Mouse (Mus musculus) liver, adult 2 months (tissue): Measurements from ENCODE around the gene Bbs10. TPM values are rescaled to one million over a fixed set of nuclear protein-coding genes. Genes with fewer than 3 reads are reported as not detected.

ENCODE experiments used
- DNase-seq: peaks from one replicate; pipeline ENCODE4 v3.0.0-alpha.2; 2011; ENCODE audit warnings: low read depth, low spot score; ENCODE audit errors: extremely low read depth
- H3K27ac ChIP-seq: fragments of 200-500 bp; replicated peaks from 2 replicates; pipeline ENCODE4 v1.5.1; 2012; ENCODE audit warnings: low read depth, mild to moderate bottlenecking, control low read depth, inconsistent platforms, low read length; ENCODE audit not compliant: insufficient read depth
- H3K27me3 ChIP-seq: fragments of 200-500 bp; 2 replicates; pipeline ENCODE4 v1.6.1; 2012; ENCODE audit warnings: mild to moderate bottlenecking, moderate library complexity, low read length, inconsistent platforms; ENCODE audit not compliant: control insufficient read depth, insufficient read depth
- H3K36me3 ChIP-seq: fragments of 200-500 bp; 2 replicates; pipeline ENCODE4 v1.6.1; 2012; ENCODE audit warnings: low read length, inconsistent platforms; ENCODE audit not compliant: control insufficient read depth, insufficient read depth
- H3K4me1 ChIP-seq: fragments of 200-500 bp; 2 replicates; pipeline ENCODE4 v1.6.1; 2011; ENCODE audit warnings: low read length; ENCODE audit not compliant: control insufficient read depth, insufficient read depth
- H3K4me3 ChIP-seq: fragments of 200-500 bp; 2 replicates; pipeline ENCODE4 v1.5.1; 2011; ENCODE audit warnings: low read depth, mild to moderate bottlenecking, control low read depth, low read length, moderate library complexity; ENCODE audit not compliant: insufficient read depth
- H3K79me2 ChIP-seq: fragments of 200-500 bp; 2 replicates; pipeline ENCODE4 v1.6.1; 2012; ENCODE audit warnings: inconsistent platforms, mild to moderate bottlenecking, low read length, moderate library complexity; ENCODE audit not compliant: control insufficient read depth, insufficient read depth
- H3K9ac ChIP-seq: fragments of 200-500 bp; 2 replicates; pipeline ENCODE4 v1.6.1; 2012; ENCODE audit warnings: low read depth, mild to moderate bottlenecking, control low read depth, inconsistent platforms, low read length
- CTCF ChIP-seq: fragments of 200-500 bp; IDR thresholded peaks from 2 replicates; pipeline ENCODE4 v1.5.1; 2011; ENCODE audit warnings: low read depth, low read length, control low read depth
- POLR2A ChIP-seq: fragments of 200-500 bp; IDR thresholded peaks from 2 replicates; pipeline ENCODE4 v1.6.1; 2011; ENCODE audit warnings: low read length, control low read depth; ENCODE audit not compliant: insufficient read depth; ENCODE audit errors: extremely low read depth
- whole genome bisulfite sequencing: fragments of 180-500 bp; shearing (Covaris S2); methylation state at CpG from one replicate; pipeline ENCODE4 v1.1.7; 2018; 5-methylcytosine and 5-hydroxymethylcytosine counted together
- polyA plus RNA-seq: library from polyadenylated mRNA; depleted of rRNA; stranded (reverse); fragments of >200 nt; gene quantifications from 2 replicates; pipeline ENCODE4 v1.2.3, GENCODE M21; 2012
- total RNA-seq: library from RNA; depleted of rRNA; stranded (reverse); fragments of >200 nt; gene quantifications from 2 replicates; pipeline ENCODE4 v1.2.3, GENCODE M21; 2014

The Bbs10 gene
- total and polyA plus RNA-seq, 2 experiments: 1.6 to 6.2 TPM

DNA sequence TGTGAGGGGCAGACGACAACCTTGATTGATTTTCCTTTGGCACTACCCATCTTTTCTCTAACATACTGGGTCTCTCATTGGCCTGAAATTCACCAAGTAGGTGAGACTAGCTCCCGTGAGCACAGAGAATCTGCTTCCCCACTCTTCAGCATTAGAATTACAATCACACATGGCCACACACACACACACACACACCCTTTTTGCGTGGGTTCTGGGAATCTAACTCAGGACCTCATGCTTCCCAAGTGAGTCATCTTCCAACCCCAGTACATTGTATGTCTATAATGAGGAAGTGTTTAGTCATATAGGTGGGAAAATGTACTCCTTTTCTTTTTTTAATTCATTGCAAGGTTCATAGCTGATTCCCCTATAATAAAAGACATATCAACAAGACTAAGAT lies 41.1 kb upstream of the Bbs10 start:
- Histone ChIP-seq H3K27me3 (no peaks in the 10 kb centered on the region), H3K27ac (no peak overlapping the region), H3K9ac (no peak overlapping the region), H3K4me3 (no peak overlapping the region), H3K79me2 (peaks cover 3% of the 10 kb centered on the region; the same call in 1 of the 2 replicates), H3K4me1 (no peaks in the 10 kb centered on the region), H3K36me3 (peaks cover 6% of the 10 kb centered on the region)
- TF ChIP-seq POLR2A: no peak
- no peak for TF ChIP-seq CTCF
- 92% methylated on average over 3 of the region's 3 CpGs for WGBS
- DNase-seq: no peak

GRCm38 (mm10) chr10:111258256-111258655 lies 40.2 kb upstream of the Bbs10 start:
- TF ChIP-seq POLR2A (no peak), CTCF (no peak)
- Histone ChIP-seq H3K4me3 (no peak overlapping the region), H3K4me1 (no peaks in the 10 kb centered on the region), H3K9ac (no peak overlapping the region), H3K36me3 (peaks cover 6% of the 10 kb centered on the region), H3K27ac (no peak overlapping the region), H3K27me3 (no peaks in the 10 kb centered on the region), H3K79me2 (no peaks in the 10 kb centered on the region; the same call in 1 of the 2 replicates)
- 72% methylated on average over 3 of the region's 3 CpGs for WGBS
- no peak for DNase-seq

- H3K4me3 ChIP-seq: no peak overlapping the region
- no peak overlapping the region for H3K9ac ChIP-seq
- H3K27me3 ChIP-seq: no peaks in the 10 kb centered on the region
- no peak overlapping the region for H3K27ac ChIP-seq
- H3K79me2 ChIP-seq: no peaks in the 10 kb centered on the region
- TF ChIP-seq CTCF: no peak
- H3K4me1 ChIP-seq: no peaks in the 10 kb centered on the region
- WGBS: 85% methylated on average over 15 of the region's 15 CpGs
- H3K36me3 ChIP-seq: peaks cover 52% of the 10 kb centered on the region
- DNase-seq: no peak
Observed at GRCm38 (mm10) chr10:111271687-111272086, 26.8 kb upstream of the Bbs10 start.

DNA sequence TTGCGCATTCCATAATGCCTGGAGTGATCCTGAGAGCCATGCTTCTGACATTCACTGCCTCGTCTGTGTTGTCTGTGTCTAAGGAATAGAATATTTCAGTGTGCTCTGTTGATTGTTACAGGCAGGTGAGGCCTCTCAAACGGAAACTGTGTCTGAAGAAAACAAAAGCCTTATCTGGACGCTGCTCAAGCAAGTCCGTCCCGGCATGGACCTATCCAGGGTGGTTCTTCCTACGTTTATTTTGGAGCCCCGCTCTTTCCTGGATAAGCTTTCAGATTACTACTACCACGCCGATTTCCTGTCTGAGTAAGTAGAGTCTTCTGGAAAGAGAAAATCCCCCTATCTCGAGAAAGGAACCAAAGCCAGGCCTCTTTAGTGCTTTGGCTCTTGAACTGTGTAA lies 25.6 kb upstream of the Bbs10 start:
- Histone ChIP-seq H3K36me3 (peaks cover 54% of the 10 kb centered on the region), H3K27me3 (no peaks in the 10 kb centered on the region), H3K4me1 (no peaks in the 10 kb centered on the region; the same call in 1 of the 2 replicates), H3K79me2 (no peaks in the 10 kb centered on the region), H3K27ac (no peak overlapping the region), H3K4me3 (no peak overlapping the region), H3K9ac (no peak overlapping the region)
- no peak for DNase-seq
- WGBS: 78% methylated on average over 11 of the region's 11 CpGs
- TF ChIP-seq POLR2A (no peak), CTCF (no peak)

GRCm38 (mm10) chr10:111273463-111274088 lies 24.9 kb upstream of the Bbs10 start:
- H3K4me3 ChIP-seq: no peak overlapping the region
- no peak for TF ChIP-seq POLR2A
- TF ChIP-seq CTCF: no peak
- peaks cover 53% of the 10 kb centered on the region for H3K36me3 ChIP-seq
- no peaks in the 10 kb centered on the region for H3K79me2 ChIP-seq
- H3K27me3 ChIP-seq: no peaks in the 10 kb centered on the region
- H3K27ac ChIP-seq: no peak overlapping the region
- WGBS: 84% methylated on average over 5 of the region's 5 CpGs
- H3K9ac ChIP-seq: no peak overlapping the region
- no peak for DNase-seq
- H3K4me1 ChIP-seq: no peaks in the 10 kb centered on the region; the same call in 1 of the 2 replicates

GRCm38 (mm10) chr10:111275822-111276221 lies 22.7 kb upstream of the Bbs10 start:
- DNase-seq: no peak
- H3K9ac ChIP-seq: no peak overlapping the region
- H3K4me3 ChIP-seq: no peak overlapping the region
- WGBS: 99% methylated on average over 2 of the region's 2 CpGs
- no peaks in the 10 kb centered on the region for H3K27me3 ChIP-seq
- H3K36me3 ChIP-seq: peaks cover 60% of the 10 kb centered on the region
- H3K4me1 ChIP-seq: no peaks in the 10 kb centered on the region; the same call in 1 of the 2 replicates
- no peaks in the 10 kb centered on the region for H3K79me2 ChIP-seq
- no peak overlapping the region for H3K27ac ChIP-seq
- no peak for TF ChIP-seq POLR2A
- no peak for TF ChIP-seq CTCF
